Mouse (Mus musculus) heart, adult 11 months (tissue): ENCODE measurements around the gene Derl3.
"Not testable (repeated sequence)": the region's sequence is repeated elsewhere in the genome, so short reads cannot be mapped to it uniquely, and the experiment has no call there.

ENCODE experiments used
- DNase-seq: peaks from one replicate; pipeline ENCODE4 v3.0.0; 2022

Derl3 gene

GRCm38 (mm10) chr10:75872915-75873542, 20.2 kb upstream of the Derl3 start:
- DNase-seq: peak; percentile 99

DNA sequence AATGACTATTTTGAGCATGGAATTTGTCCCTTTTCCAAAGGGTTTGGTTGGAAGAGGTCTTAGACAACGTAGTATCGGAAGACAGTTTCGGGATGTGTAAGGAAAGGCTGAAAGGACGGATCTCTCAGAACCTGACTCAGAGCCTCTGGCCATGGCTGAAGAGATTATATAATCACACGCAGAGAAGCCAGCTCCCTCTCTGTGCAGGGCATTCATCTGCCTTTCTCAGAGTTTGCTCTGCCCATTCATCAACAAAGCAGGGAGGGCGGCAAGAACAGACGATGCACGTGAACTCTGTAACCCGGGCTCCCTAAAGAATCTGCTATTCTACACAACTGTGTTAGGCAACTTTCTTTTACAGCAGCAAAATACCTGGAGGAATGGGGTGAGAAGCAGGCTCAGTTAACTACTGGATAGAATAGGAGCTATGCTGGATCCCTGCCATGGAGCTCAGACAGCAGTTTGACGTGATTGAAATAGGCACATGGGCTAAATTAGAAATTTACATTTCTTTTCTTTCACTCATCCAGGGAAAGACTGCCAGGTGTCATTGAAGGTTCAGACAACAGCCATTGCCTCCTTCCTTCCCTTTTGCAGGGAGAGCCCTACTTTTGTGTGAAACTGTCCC, 19.6 kb upstream of the Derl3 start:
- DNase-seq: no peak

- no peak for DNase-seq
Measured at GRCm38 (mm10) chr10:75878836-75879235, 14.4 kb upstream of the Derl3 start.

- DNase-seq: peak; percentile 82
Measured at GRCm38 (mm10) chr10:75880351-75880750, 12.9 kb upstream of the Derl3 start.

- no peak for DNase-seq
Measured at GRCm38 (mm10) chr10:75880771-75881577, 12.2 kb upstream of the Derl3 start.

DNA sequence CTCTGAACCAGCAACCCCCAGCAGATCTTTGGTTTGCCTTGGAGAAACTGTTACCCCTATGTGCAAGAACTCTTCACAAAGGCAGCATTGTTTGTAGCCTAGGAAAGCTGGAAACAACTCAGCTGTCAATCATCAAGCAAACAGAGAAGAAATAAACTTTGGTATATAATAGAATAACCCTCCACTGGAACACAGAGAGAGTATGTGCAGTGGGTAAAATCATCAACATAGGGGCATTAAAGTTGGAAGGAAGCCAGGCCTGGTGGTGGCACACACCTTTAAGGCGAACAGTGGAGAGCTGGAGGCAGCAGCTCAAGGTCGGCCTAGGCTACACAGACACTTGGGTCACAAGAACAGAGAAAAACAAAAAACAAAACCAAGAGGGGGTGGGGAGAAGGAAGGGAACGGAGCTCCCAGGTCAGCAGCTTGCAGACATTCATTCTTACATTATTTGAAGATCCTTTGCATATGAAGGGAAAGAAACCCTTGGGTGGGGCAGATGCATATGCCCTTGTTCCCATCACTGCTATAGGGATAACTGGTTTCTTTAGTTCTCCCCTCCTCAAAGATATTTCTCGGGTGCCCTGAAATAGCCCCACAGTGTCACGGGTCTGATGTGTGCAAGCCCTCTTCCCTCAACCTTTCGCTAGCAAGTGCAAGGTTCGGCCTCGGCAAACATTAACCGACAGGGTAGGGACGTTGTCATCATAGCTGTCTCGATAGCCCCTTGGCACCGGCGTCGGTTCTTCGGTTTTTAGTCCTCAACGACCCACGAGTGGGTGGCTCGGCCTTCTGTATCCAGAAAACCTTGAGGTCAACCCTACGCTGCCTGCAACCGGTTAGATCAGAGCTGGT, 11.4 kb upstream of the Derl3 start:
- peak; percentile 88 for DNase-seq

DNA sequence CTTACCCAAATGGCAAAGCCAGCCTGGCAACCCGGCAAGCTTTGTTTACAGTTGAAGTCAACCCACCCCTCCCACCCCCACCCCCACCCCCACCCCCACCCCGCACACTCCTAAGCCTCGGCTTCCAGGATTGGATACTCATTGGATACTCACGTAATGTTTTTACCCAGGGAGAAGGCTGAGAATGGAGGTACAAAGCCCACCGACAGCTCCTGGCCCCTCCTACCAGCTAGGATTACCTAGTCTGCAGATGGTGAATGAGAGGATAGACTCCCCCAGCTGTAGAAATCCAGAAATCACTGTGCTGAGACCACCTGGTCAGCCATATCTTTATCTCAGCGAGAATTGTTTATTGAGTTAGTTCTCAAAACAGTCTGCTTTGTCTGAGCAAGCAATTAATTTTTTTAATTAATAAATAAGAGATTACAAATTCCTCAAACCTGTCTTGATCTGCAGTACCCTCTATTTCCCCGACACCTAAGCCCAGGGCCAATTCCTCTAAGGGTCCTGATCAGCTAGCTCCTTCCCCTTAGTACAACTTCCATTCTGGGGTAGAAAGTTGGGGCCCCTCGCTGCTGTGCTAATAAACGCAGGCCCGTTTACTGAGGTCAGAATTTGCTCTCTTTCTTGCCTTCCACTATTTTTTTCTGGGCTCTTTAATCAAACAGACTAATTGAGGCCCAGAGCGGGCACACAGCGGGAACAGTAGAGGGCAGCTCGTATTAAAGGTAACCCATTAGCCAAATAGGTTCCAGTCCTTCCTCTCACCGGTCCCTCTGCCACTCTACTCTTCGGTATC, 10.6 kb upstream of the Derl3 start:
- no peak for DNase-seq

GRCm38 (mm10) chr10:75883232-75883552, 10.0 kb upstream of the Derl3 start:
- peak; percentile 98 for DNase-seq

GRCm38 (mm10) chr10:75884742-75885141, 8.5 kb upstream of the Derl3 start:
- peak; percentile 80 for DNase-seq

- not testable (repeated sequence) for DNase-seq
Measured at GRCm38 (mm10) chr10:75887504-75887903, 5.7 kb upstream of the Derl3 start.

GRCm38 (mm10) chr10:75889406-75890153, 3.6 kb upstream of the Derl3 start:
- DNase-seq: peak; percentile 89

- no peak for DNase-seq
Measured at GRCm38 (mm10) chr10:75894601-75895000, 1.4 kb downstream of the Derl3 start.

DNA sequence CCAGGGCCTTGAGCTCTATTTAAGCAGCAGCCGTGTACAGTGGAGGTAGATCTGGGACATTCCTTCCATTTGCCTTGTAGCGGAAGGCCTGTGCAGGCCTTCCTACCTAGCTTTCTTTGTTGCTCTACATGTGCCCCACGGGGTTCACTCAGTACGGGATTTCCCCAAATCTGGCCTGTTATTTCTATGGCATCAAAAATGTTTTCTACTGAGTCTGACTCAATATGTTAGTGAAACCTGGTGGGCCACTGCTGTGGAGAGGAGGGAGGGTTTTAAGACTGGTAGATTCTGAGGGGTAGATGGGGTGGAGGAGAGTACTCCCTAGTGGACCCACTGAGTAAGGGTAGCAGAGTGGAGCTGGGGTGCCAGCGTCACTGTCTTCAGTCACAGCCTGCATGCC, 2.5 kb downstream of the Derl3 start:
- no peak for DNase-seq

GRCm38 (mm10) chr10:75896208-75896607, 3.0 kb downstream of the Derl3 start:
- no peak for DNase-seq

GRCm38 (mm10) chr10:75897373-75897772, 4.2 kb downstream of the Derl3 start:
- DNase-seq: peak; percentile 93

DNA sequence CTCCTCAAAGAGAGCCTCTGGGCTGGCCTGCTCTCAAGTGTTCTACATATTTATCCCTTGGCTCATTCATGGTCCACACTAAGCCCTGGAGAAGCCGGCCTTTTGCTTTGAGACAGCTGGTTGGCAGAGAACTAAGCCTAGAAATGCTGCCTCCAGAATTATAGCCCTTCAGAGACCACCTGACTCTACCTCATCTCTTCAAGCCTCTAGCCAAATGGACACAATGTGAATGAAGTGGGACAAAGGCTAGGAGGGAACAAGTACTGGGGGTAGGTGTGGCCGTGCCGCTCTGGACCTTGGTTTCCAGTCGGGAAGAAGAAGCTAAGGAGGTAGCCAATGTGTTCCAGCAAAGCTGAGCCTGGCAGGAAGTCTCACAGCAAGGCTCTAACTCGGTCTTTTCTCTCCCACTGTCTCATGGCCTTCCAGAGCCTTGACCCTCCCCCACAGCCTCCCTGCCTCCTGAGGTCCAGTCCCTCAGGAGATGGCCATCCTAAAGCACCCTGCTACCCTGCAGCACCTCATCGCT, 4.9 kb downstream of the Derl3 start:
- peak; percentile 93 for DNase-seq

- peak; percentile 99 for DNase-seq
Measured at GRCm38 (mm10) chr10:75898846-75899245, 5.6 kb downstream of the Derl3 start.

GRCm38 (mm10) chr10:75904391-75904790, 11.2 kb downstream of the Derl3 start:
- DNase-seq: peak; percentile 94

DNA sequence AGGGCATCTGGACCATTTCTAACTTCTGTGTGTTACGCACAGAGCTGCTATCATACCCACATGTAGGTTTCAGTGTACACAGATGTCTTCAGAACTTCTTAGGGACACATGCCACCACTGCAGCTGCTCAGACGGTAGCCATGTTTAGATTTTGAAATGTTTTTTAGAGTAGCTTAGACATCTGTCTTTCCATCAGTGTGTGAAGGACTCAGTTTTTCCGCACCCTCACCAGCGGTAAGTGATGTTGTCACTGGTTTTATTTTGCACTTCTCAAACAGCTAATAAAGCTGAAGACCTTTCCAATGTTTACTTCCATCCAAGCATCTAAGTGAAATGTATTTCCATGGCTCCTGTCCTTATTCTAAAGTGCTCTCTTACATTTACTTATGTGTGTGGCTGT, 13.7 kb downstream of the Derl3 start:
- no peak for DNase-seq

DNA sequence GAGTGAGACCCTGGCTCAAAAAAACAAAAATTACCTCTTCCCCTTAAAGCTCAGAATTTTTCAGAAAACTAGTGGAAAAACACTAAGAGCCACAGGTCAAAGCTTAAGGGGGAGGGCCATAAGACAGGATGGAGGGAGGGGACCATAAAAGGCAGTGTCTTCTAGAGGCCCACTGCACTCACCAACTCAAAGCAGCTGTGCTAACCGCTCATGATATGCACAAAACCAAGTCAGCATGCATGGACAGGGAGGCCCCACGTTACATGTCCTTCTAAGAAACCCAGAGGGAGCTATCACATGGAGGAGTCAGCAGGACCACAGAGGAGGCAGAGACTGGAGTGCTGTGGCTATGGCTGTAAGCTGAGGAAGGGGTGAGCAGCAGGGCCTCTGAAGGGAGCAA, 17.5 kb downstream of the Derl3 start:
- peak; percentile 92 for DNase-seq

GRCm38 (mm10) chr10:75913013-75913589, 19.9 kb downstream of the Derl3 start:
- no peak for DNase-seq
